Mouse (Mus musculus): ENCODE results near the gene Tex2. TPM values are rescaled to one million over a fixed set of nuclear protein-coding genes. Genes with fewer than 3 reads are reported as not detected.
"Not testable (repeated sequence)": the region's sequence is repeated elsewhere in the genome, so short reads cannot be mapped to it uniquely, and the experiment has no call there.

The Tex2 gene
- 10.4 and 10.9 TPM in 2 replicates for polyA plus RNA-seq (2015; fragmentation: Nextera tagmentation; extraction: Ambion mirVana)

GRCm38 (mm10) chr11:106612961-106613637 is at the start of gene Tex2:
Tex2 (minus strand) TSS chr11:106613423.
- peak within 1 kb of the TSS; percentile 97 for H3K4me3 ChIP-seq
- H3K4me2 ChIP-seq: peak within 1 kb of the TSS; percentile 80
- no peaks in the 10 kb centered on the region for H3K27me3 ChIP-seq
- no peaks in the 10 kb centered on the region for H3K9me3 ChIP-seq
- peaks cover 23% of the 10 kb centered on the region for H3K4me1 ChIP-seq
- no peaks in the 10 kb centered on the region for H3K36me3 ChIP-seq
- under 1% methylated on average over 42 of the region's 45 CpGs for WGBS
- peak; percentile 95 for ATAC-seq (ENCODE audit: insufficient number of reproducible peaks, low FRiP score, low TSS enrichment, low read depth)
- H3K27ac ChIP-seq: peak within 1 kb of the TSS; percentile 87
- peak within 1 kb of the TSS; percentile 77 for H3K9ac ChIP-seq

GRCm38 (mm10) chr11:106662634-106663407 is 49.6 kb upstream of the Tex2 start:
- WGBS: 84% methylated on average over 10 of the region's 11 CpGs
- Histone ChIP-seq H3K27ac (no peak overlapping the region), H3K27me3 (no peaks in the 10 kb centered on the region), H3K9me3 (no peaks in the 10 kb centered on the region), H3K9ac (no peak overlapping the region), H3K4me2 (no peak overlapping the region), H3K36me3 (no peaks in the 10 kb centered on the region), H3K4me1 (peaks cover 31% of the 10 kb centered on the region), H3K4me3 (no peak overlapping the region)
- no peak for ATAC-seq (ENCODE audit: insufficient number of reproducible peaks, low FRiP score, low TSS enrichment, low read depth)

GRCm38 (mm10) chr11:106660453-106661081 is 47.3 kb upstream of the Tex2 start:
- no peak overlapping the region for H3K4me2 ChIP-seq
- 70% methylated on average over 13 of the region's 13 CpGs for WGBS
- peaks cover 37% of the 10 kb centered on the region for H3K4me1 ChIP-seq
- no peak for ATAC-seq (ENCODE audit: insufficient number of reproducible peaks, low FRiP score, low TSS enrichment, low read depth)
- H3K4me3 ChIP-seq: no peak overlapping the region
- no peaks in the 10 kb centered on the region for H3K27me3 ChIP-seq
- no peaks in the 10 kb centered on the region for H3K9me3 ChIP-seq
- no peak overlapping the region for H3K9ac ChIP-seq
- no peaks in the 10 kb centered on the region for H3K36me3 ChIP-seq
- peak overlapping the region; percentile 91 for H3K27ac ChIP-seq

- peaks cover 34% of the 10 kb centered on the region for H3K4me1 ChIP-seq
- H3K27ac ChIP-seq: peak overlapping the region; percentile 91
- no peak overlapping the region for H3K9ac ChIP-seq
- no peak for ATAC-seq (ENCODE audit: insufficient number of reproducible peaks, low FRiP score, low TSS enrichment, low read depth)
- no peaks in the 10 kb centered on the region for H3K27me3 ChIP-seq
- no peak overlapping the region for H3K4me2 ChIP-seq
- no peaks in the 10 kb centered on the region for H3K9me3 ChIP-seq
- 46% methylated on average over 15 of the region's 15 CpGs for WGBS
- no peak overlapping the region for H3K4me3 ChIP-seq
- no peaks in the 10 kb centered on the region for H3K36me3 ChIP-seq
These were observed 46.5 kb upstream of the Tex2 start for GRCm38 (mm10) chr11:106659598-106660295.

GRCm38 (mm10) chr11:106658051-106658880 is 45.0 kb upstream of the Tex2 start:
- 12% methylated on average over 14 of the region's 14 CpGs for WGBS
- no peak overlapping the region for H3K9ac ChIP-seq
- peaks cover 34% of the 10 kb centered on the region for H3K4me1 ChIP-seq
- no peaks in the 10 kb centered on the region for H3K36me3 ChIP-seq
- H3K4me2 ChIP-seq: peak overlapping the region; percentile 4; the same call in 1 of the 2 replicates
- no peak overlapping the region for H3K4me3 ChIP-seq
- ATAC-seq (ENCODE audit: insufficient number of reproducible peaks, low FRiP score, low TSS enrichment, low read depth): peak; percentile 68
- H3K9me3 ChIP-seq: no peaks in the 10 kb centered on the region
- no peaks in the 10 kb centered on the region for H3K27me3 ChIP-seq
- H3K27ac ChIP-seq: peak overlapping the region; percentile 91

GRCm38 (mm10) chr11:106656896-106657498 is 43.8 kb upstream of the Tex2 start:
- whole genome bisulfite sequencing: 81% methylated on average over 5 of the region's 5 CpGs
- Histone ChIP-seq H3K27ac (peak overlapping the region; percentile 91; the same call in 1 of the 2 replicates), H3K4me1 (peaks cover 34% of the 10 kb centered on the region)
- not testable (repeated sequence) for H3K4me2 ChIP-seq; H3K27me3 ChIP-seq; ATAC-seq (ENCODE audit: insufficient number of reproducible peaks, low FRiP score, low TSS enrichment, low read depth); H3K4me3 ChIP-seq; H3K36me3 ChIP-seq; H3K9me3 ChIP-seq; H3K9ac ChIP-seq

- ATAC-seq (ENCODE audit: insufficient number of reproducible peaks, low FRiP score, low TSS enrichment, low read depth): no peak
- no peak overlapping the region for H3K4me3 ChIP-seq
- no peak overlapping the region for H3K4me2 ChIP-seq
- no peak overlapping the region; the same call in 1 of the 2 replicates for H3K27ac ChIP-seq
- H3K9me3 ChIP-seq: no peaks in the 10 kb centered on the region
- no peaks in the 10 kb centered on the region for H3K27me3 ChIP-seq
- H3K4me1 ChIP-seq: no peaks in the 10 kb centered on the region
- H3K9ac ChIP-seq: no peak overlapping the region
- H3K36me3 ChIP-seq: no peaks in the 10 kb centered on the region
- WGBS: 20% methylated on average over 13 of the region's 13 CpGs
These were observed 35.1 kb upstream of the Tex2 start for GRCm38 (mm10) chr11:106648347-106648746.

- Histone ChIP-seq H3K4me3 (no peak overlapping the region), H3K36me3 (no peaks in the 10 kb centered on the region), H3K27ac (no peak overlapping the region), H3K9me3 (no peaks in the 10 kb centered on the region), H3K4me2 (no peak overlapping the region), H3K27me3 (no peaks in the 10 kb centered on the region), H3K9ac (no peak overlapping the region), H3K4me1 (peaks cover 13% of the 10 kb centered on the region)
- 81% methylated on average over 8 of the region's 8 CpGs for WGBS
- ATAC-seq (ENCODE audit: insufficient number of reproducible peaks, low FRiP score, low TSS enrichment, low read depth): no peak
These were observed 29.9 kb upstream of the Tex2 start for GRCm38 (mm10) chr11:106642966-106643637.

GRCm38 (mm10) chr11:106641580-106641979 is 28.4 kb upstream of the Tex2 start:
- no peak overlapping the region for H3K9ac ChIP-seq
- no peaks in the 10 kb centered on the region for H3K9me3 ChIP-seq
- no peak for ATAC-seq (ENCODE audit: insufficient number of reproducible peaks, low FRiP score, low TSS enrichment, low read depth)
- H3K4me2 ChIP-seq: no peak overlapping the region
- WGBS: 63% methylated on average over 1 of the region's 1 CpGs
- H3K27ac ChIP-seq: no peak overlapping the region
- no peaks in the 10 kb centered on the region for H3K36me3 ChIP-seq
- peaks cover 13% of the 10 kb centered on the region for H3K4me1 ChIP-seq
- H3K27me3 ChIP-seq: no peaks in the 10 kb centered on the region
- no peak overlapping the region for H3K4me3 ChIP-seq

- WGBS: 19% methylated on average over 5 of the region's 9 CpGs
- no peak overlapping the region for H3K9ac ChIP-seq
These were observed 26.8 kb upstream of the Tex2 start for GRCm38 (mm10) chr11:106640059-106640458.

More at GRCm38 (mm10) chr11:106640059-106640458, 26.8 kb upstream of the Tex2 start:
- Histone ChIP-seq H3K4me1 (peaks cover 13% of the 10 kb centered on the region), H3K27ac (no peak overlapping the region), H3K9me3 (no peaks in the 10 kb centered on the region), H3K4me2 (no peak overlapping the region), H3K27me3 (no peaks in the 10 kb centered on the region), H3K4me3 (no peak overlapping the region), H3K36me3 (no peaks in the 10 kb centered on the region)
- no peak for ATAC-seq (ENCODE audit: insufficient number of reproducible peaks, low FRiP score, low TSS enrichment, low read depth)

Measured in limb, embryonic 15.5 days (tissue).